Mouse (Mus musculus): ENCODE results near the gene Bpifb6. TPM values are rescaled to one million over a fixed set of nuclear protein-coding genes. Genes with fewer than 3 reads are reported as not detected.

The Bpifb6 gene
- polyA plus RNA-seq, 1 experiment from 2014 or later: not detected

Other genes with a start within 250 kb of the Bpifb6 start
- gene Dnmt3c, start 203.7 kb upstream of the Bpifb6 start, polyA plus RNA-seq (2015; fragmentation: Nextera tagmentation; extraction: Ambion mirVana): not detected in 2 replicates
- gene Mapre1, start 159.1 kb upstream of the Bpifb6 start, polyA plus RNA-seq (2015; fragmentation: Nextera tagmentation; extraction: Ambion mirVana): 225 and 230 TPM in 2 replicates
- gene Efcab8, start 120.5 kb upstream of the Bpifb6 start, polyA plus RNA-seq (2015; fragmentation: Nextera tagmentation; extraction: Ambion mirVana): not detected in 2 replicates
- not detected in 2 replicates for gene Sun5, start 29.3 kb upstream of the Bpifb6 start, polyA plus RNA-seq (2015; fragmentation: Nextera tagmentation; extraction: Ambion mirVana)
- not detected in 2 replicates for gene Bpifb2, start 25.3 kb upstream of the Bpifb6 start, polyA plus RNA-seq (2015; fragmentation: Nextera tagmentation; extraction: Ambion mirVana)
- gene Bpifb3, start 17.8 kb downstream of the Bpifb6 start, polyA plus RNA-seq (2015; fragmentation: Nextera tagmentation; extraction: Ambion mirVana): not detected in 2 replicates
- not detected in 2 replicates for gene Bpifb4, start 37.8 kb downstream of the Bpifb6 start, polyA plus RNA-seq (2015; fragmentation: Nextera tagmentation; extraction: Ambion mirVana)
- gene Bpifa6, start 74.6 kb downstream of the Bpifb6 start, polyA plus RNA-seq (2015; fragmentation: Nextera tagmentation; extraction: Ambion mirVana): not detected in 2 replicates
- not detected in 2 replicates for gene Bpifa2, start 107.9 kb downstream of the Bpifb6 start, polyA plus RNA-seq (2015; fragmentation: Nextera tagmentation; extraction: Ambion mirVana)
- gene Bpifa3, start 229.9 kb downstream of the Bpifb6 start, polyA plus RNA-seq (2015; fragmentation: Nextera tagmentation; extraction: Ambion mirVana): not detected in 2 replicates
- gene Bpifa1, start 242.5 kb downstream of the Bpifb6 start, polyA plus RNA-seq (2015; fragmentation: Nextera tagmentation; extraction: Ambion mirVana): 3.1 and 4.7 TPM in 2 replicates